Mouse (Mus musculus) thymus, postnatal 0 days (tissue): ENCODE results near the gene Ptpa. TPM values are rescaled to one million over a fixed set of nuclear protein-coding genes. Genes with fewer than 3 reads are reported as not detected.
A peak's percentile ranks its signal among the peaks of the same experiment; 100 is the strongest.

ENCODE experiments used
- DNase-seq: peaks from one replicate; pipeline ENCODE4 v3.0.0-alpha.2; 2015; ENCODE audit warnings: low spot score
- microRNA-seq: library from miRNA; unstranded; fragments of <30 nt; microRNA quantifications from one replicate; pipeline ENCODE4, GENCODE M21; 2016; ENCODE audit warnings: borderline number of aligned reads
- polyA plus RNA-seq: library from polyadenylated mRNA; unstranded; fragments of >200 nt; fragmentation: Nextera tagmentation; extraction: Ambion mirVana; gene quantifications from 2 replicates; pipeline ENCODE4 v1.2.1, GENCODE M21; 2015

The Ptpa gene
- polyA plus RNA-seq, 1 experiment from 2014 or later, result 128 TPM

DNA sequence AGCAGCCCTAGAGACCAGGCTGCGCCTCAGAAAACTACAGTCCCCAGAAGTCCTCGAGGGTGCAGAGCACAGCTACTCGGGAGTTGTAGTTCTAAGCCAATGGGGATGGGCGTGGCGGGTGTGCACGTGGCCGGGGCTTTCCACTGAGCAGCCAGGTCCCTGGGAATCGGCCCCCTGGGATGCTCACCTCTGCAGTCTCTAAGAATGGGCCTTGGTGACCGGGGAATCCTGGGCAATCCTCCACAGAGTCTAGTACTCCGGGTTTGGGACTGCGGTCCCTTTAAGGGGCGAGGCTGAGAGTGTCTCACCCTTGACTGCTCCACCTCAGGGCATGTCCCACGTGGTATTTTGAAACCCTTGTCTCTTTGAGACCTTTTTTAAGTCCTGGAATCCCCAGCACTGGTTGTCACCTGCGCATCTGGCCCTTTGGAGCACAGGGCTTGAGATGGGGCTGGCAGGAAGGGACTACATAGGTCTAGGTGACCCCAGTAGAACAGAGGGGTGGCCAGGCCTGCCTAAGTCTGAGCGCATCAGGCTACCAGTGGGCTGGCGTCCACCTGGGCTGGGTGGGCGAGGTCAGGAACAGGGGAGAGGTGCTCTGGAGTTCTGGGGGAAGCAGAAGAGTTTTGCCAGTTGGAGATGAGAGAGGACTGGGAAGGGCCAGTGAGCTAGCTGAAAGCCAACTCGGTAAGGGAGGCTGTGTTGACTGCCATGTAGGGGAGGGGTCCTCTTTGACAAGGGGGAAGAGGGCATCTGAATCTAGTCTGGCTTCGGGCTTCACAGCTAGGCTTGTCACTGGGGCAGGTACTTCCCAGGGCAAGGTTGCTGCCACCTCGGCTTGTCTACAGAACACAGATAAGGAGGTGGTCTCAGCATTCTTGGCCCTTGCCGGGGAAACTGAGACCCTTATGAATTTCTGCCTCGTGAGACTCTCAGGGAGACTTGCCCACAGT lies 80.3 kb downstream of the Ptpa start:
- peak; percentile 56 for DNase-seq

Small RNA genes lying within 50 kb of the gene (microRNA-seq; reads per million reads assigned to microRNA genes)
- not detected for gene Gm47292

Other genes with a start within 250 kb of the Ptpa start
- 22.6 and 23.5 TPM in 2 replicates for gene Endog, start 244.5 kb upstream of the Ptpa start, polyA plus RNA-seq
- 44.8 and 46.0 TPM in 2 replicates for gene Spout1, start 237.6 kb upstream of the Ptpa start, polyA plus RNA-seq
- gene Kyat1, start 210.2 kb upstream of the Ptpa start, polyA plus RNA-seq, result 14.5 and 15.5 TPM in 2 replicates
- 21.4 and 22.6 TPM in 2 replicates for gene Lrrc8a, start 178.3 kb upstream of the Ptpa start, polyA plus RNA-seq
- gene Gm28035, start 175.5 kb upstream of the Ptpa start, polyA plus RNA-seq, result 0.04 and 0.08 TPM in 2 replicates
- 2.8 and 3.0 TPM in 2 replicates for gene Phyhd1, start 149.8 kb upstream of the Ptpa start, polyA plus RNA-seq
- gene Gm28038, start 135.0 kb upstream of the Ptpa start, polyA plus RNA-seq, result not detected in 2 replicates
- gene Dolk, start 129.7 kb upstream of the Ptpa start, polyA plus RNA-seq, result 15.8 and 18.6 TPM in 2 replicates
- 21.3 and 22.3 TPM in 2 replicates for gene Nup188, start 129.6 kb upstream of the Ptpa start, polyA plus RNA-seq
- 66.9 and 77.5 TPM in 2 replicates for gene Sh3glb2, start 56.7 kb upstream of the Ptpa start, polyA plus RNA-seq
- gene Miga2, start 51.8 kb upstream of the Ptpa start, polyA plus RNA-seq, result 7.6 and 10.6 TPM in 2 replicates
- 27.8 and 28.1 TPM in 2 replicates for gene Dolpp1, start 23.8 kb upstream of the Ptpa start, polyA plus RNA-seq
- gene Crat, start 226 bp upstream of the Ptpa start, polyA plus RNA-seq, result 7.9 and 10.2 TPM in 2 replicates
- gene Ier5l, start 58.2 kb downstream of the Ptpa start, polyA plus RNA-seq, result 0.55 and 0.69 TPM in 2 replicates
- gene Cstad, start 179.0 kb downstream of the Ptpa start, polyA plus RNA-seq, result 1.2 and 1.3 TPM in 2 replicates